Mouse (Mus musculus): ENCODE measurements around the gene Rab22a.

Gene Rab22a

DNA sequence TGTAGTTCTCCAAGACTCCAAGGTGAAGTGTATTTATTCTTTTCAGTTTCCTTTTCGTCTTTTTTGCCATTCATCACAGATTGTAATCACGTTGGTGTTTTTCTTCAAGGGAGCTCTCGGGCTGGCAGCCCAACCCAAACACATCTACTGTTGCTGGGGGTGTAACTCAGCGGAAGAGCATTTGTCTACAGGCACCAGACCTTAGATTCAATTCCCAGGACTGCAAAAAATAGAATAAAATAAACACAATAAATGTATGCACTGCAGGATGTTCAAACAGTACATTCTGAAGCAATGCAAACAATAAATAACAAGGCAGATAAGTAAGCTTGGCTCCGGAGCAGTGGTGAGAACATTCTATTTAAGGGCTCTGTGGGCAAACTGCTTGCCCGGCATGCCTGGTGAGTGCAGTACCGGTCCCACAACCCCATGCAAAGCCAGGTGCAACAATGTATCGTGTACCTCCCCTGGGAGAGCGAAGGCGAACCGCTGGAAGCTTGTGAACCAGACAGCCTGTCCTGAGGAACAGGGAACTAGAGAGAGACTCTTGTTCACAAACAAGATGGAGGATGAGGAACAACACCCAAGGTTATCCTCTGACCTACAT is 62.8 kb downstream of the Rab22a start:
- DNase-seq (ENCODE audit: low spot score) = no peak

DNA sequence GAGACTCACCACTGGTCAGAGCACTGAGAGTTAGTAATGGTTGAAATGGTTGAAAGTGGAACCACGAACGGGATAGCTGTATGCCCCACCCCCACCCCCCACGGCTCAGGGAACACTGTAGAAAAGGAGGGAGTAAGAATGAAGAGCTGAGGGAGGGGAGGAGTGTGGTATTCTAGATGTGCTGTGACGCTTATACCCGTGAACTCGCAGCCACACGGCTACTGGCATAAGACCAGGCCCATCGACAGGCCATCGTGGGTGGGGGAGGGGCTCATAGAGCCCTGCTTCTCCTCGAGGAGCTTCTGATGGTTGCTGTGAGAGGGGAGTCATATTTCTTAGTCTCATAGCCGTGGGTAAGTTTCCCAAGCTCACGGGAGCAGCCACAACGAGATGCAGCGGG is 64.8 kb downstream of the Rab22a start:
- no peak for DNase-seq (ENCODE audit: low spot score)

DNA sequence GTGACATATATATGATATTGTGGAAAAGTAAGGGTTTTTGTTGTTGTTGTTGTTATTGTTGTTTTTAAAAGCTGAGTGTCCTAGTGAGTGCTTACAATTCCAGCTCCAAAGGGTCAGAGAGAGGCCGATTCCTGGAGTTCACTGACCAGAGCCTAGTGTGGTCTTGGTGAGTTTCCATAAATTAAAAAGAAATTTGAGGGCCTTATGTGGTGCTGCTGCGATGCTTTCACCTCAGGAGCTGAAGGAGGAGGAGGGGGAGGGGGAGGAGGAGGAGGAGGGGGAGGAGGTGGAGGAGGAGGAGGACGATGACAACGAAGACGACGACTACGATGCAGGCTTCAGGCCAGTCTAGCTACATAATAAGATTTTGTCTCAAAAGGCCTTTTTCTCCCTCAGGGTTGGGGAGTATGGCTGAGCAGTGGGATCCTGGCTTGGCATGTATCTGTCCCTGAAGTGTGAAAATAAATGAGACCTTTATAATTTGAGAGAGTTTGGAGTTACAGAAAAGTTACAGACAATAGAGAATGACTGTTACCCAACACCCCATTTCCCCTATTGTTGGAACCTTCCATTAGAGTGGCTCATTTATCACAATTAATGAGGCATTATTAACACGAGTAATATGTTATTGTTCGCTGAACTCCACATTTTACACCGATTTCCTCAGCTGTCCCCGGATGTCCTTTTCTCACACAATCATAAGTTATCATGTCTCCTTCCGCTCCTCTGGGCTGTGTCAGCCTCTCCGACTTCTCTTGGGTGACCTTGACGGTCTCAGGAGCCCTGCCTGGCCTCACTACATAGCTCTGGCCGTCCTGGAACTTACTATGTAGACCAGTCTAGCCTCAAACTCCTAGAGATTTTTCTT is 65.6 kb downstream of the Rab22a start:
- no peak for DNase-seq (ENCODE audit: low spot score)

DNA sequence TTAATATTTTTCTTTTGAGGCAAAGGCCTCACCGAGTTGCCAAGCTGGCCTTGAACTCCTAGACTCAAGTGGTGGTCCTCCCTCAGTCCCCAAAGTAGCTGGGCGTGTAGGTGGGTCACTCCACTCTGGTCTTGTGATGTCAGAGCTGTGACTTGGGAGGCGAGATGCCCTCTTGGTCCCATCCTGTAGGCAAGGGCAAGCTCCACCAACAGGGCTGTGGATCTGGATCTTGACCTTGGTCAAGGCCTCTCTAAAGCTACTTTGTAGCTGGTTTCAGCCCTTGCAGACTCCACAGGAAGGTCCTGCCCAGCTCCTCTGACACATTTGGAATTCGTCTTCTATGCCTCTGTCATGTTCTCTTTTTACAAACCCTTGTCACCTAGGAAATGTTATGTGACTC is 66.3 kb downstream of the Rab22a start:
- no peak for DNase-seq (ENCODE audit: low spot score)

DNA sequence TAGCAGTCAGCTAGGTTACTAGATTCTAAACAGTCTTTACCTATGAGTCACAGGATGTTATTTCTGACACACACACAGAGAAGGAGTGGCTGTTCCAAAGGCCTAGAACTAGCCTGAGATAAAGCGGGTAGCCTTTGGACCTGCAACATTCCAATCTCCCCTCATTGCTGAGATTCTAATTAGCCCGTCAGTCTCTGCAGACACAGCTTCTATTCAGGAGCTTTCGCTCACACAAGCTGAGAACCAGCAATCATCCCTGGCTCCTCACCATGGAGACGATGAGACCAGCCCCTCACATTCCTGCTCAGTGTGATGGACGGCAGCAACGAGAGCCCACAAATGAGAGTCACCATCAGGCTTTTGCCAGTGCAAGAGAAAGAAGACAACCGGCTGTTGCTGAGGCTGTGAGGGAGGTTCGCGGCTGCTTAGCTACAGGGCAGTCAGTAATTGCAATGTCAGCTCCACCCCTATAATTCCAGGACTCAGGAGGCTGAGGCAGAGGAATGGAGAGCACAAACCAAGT is 70.9 kb downstream of the Rab22a start:
- DNase-seq (ENCODE audit: low spot score) = no peak

DNA sequence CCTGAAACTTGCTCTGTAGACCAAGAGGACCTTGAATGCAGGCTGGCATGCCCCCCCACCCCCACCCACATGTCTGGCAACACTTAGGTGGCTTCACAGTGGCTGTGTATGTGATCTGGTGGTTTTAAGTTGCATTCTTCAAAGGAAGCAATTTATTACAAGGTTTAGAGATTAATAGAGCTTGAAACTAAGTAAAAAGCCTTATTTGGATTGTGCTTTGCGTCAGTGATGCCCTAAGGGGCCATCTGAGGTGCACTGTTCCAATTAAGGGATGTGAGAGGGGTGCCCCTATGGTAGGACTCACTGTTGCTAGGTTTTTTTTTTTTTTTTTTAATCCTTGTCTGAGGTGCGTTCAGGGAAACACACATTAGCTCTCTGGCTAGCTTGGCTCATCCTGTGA is 74.9 kb downstream of the Rab22a start:
- DNase-seq (ENCODE audit: low spot score) = no peak

DNA sequence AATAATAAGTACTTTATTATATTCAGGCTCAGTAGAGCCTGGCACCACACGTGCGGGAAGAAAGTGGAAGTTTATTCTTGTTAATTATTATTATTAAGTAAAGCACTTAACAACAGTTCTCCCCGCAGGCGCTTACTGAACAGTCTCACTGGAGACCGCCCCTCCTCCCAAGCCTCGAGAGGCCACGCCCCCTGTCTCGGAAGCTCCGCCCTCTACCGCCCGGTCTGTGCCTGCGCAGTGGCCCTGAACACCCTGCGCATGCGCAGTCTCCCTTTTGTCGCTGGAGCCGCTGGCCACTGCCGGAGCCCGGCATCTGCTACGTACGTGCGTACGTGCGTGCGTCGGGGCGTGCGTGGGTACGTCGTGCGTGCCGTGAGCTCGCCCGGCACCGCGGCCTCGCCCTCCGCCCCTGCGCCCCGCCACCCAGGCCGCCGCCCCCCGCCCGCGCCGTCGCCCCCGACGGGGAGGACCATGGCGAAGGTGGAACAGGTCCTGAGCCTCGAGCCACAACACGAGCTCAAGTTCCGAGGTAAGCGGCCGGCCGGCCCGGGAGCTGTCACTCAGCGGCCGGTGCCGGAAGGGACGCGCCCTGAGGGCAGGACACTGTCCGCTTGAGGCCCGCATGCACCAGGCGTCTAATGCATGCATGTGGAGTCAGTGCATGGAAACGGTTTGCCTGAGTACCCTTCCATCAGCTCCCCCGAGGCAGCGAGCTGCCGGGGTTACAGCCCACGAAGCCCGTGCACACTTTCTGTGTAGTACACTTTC is 77.8 kb downstream of the Rab22a start, which contains the start of gene Vapb:
Gene Vapb (plus strand): TSS at position 290 of the 768 bp plus-strand sequence.
- DNase-seq (ENCODE audit: low spot score) = peak; percentile 100

DNA sequence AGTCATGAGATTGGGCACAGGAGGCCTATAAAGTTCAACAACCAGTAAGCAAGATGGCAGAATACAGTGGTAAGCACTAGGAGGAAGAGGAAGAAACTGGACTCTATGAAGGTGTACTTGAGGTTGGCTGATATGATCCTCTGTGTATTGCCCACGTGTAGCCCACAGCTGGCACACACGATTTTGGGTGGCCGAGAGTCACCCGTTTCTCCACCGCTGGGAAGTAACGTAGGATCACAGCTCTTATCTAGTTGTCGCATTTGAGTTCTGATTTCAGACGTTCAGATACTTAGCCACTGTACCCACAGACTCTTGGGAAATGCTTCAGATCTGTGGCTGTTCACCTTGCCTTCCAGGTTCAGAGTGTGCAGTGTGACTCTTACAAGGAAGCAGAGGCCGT is 78.7 kb downstream of the Rab22a start:
- DNase-seq (ENCODE audit: low spot score) = no peak

DNA sequence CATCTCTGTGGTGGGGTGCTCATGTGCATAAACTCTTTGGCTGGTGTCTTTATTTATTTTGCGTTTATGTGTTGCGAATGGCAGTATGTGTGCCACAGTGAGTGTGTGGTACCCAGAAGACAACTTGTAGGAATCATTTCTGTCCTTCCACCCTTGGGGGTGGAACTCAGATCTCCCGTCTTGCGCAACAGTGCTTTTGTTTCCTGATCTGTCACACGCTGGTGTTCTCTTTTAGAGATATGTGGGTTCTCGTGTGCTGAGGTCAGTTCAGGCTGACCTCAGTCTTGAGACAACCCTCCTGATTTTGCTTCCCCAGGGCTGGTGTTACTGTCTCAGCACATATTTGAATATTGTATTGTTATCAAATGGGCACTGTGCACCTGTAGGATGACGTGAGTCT is 79.5 kb downstream of the Rab22a start:
- DNase-seq (ENCODE audit: low spot score) = no peak

DNA sequence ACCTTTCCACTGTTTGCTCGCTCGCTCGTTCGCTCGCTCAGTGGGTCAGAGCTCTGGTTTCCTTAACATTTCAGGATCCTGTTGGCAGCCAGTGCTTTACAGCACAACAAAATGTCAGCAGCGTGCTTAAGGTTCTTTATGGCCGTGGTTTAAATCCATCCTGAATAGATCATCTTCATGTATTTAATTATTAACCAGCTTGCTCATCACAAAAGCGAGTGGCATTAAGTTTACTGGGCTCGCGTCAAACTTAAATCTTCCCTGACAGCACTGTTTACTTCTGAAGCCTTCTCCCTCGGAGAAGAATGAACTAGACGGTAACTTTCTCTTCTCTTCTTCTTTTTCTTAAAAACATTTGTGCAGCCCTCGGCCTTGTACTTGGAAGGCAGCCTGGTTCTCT is 82.5 kb downstream of the Rab22a start:
- no peak for DNase-seq (ENCODE audit: low spot score)

DNA sequence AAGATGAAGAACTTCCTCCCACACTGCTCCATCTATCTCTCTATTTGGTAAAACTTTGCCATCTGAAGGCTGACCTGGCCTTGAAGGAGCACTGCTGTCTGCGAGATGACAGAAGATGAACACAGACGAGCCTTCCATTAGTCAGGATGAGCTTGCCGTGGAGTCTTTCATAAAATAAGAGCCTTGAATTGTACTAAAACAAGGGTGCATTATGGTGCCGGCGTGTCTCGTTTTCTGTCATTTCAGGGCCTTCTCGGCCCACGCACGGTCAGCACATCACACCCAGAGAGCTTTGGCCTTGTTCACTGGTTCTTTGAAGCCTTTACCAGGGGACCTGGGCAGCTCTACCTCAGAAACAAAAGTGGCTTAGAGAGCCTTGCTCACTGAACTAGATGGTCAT is 83.2 kb downstream of the Rab22a start:
- no peak for DNase-seq (ENCODE audit: low spot score)

DNA sequence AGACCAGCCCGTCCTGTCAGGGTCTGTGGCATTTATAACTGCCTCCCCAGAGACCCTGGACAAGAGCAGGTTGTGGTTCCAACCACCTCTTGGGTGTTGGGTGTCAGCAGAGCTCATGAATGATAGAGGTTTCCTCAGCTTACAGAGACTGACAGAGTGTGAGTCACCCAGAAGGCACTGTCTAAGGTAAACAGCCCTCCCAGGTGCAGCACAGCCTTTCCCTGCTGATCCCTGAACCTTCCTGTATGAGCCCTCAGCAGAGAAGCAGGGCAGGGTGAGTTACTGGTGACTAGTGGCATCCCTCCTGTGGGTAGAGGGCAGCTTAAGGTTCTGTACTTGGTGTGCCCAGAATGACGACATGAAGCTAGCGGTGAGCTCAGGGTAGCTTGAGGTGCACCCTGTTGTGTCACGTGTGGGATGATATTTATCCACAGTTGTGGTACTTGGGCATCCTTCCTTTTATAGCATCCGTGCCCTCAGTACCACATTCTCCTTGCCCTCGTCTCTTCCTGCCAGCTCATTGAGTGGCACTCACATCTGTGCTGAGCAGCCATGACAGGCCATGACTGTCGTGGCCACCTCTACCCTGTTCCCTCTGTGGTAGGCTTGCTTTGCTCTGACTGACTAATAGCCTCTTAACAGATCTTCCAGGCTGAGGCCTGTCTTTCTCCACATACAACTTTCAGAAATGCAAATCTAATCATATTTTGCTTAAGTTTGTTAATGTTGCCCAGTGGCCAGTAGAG is 84.7 kb downstream of the Rab22a start:
- no peak for DNase-seq (ENCODE audit: low spot score)

DNA sequence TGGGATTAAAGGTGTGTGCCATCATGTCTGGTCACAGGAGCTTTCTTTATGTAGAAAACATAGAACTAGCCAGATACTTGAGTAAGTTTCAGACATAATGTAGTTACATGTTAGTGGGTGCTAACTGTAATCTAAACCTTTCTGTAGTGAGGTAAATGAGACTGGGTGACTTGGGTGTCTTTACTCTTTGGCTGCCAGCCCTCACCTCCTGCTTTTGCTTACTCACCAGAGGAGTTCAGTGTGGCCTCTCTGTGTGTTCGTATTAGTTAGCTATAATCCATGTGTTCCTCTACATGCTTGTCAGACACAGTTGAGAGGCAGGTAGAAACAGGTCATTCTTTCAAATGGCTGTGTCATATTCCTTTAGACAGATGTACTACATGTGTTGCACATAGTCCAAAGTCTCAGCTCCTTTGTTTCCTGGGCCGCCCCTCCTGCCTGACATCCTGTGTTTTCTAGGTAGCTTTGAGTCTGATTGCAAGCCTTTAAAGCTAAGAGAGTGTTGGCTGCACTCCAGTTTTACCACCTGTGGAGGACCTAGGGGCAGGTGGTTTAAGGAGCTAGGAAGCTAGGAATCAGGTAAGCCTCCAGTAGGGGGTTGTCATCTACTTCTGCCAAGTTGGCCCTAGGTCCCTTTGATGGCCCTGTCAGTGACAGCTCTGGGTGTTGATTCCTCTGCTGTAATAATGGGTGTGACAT is 89.5 kb downstream of the Rab22a start:
- no peak for DNase-seq (ENCODE audit: low spot score)

DNA sequence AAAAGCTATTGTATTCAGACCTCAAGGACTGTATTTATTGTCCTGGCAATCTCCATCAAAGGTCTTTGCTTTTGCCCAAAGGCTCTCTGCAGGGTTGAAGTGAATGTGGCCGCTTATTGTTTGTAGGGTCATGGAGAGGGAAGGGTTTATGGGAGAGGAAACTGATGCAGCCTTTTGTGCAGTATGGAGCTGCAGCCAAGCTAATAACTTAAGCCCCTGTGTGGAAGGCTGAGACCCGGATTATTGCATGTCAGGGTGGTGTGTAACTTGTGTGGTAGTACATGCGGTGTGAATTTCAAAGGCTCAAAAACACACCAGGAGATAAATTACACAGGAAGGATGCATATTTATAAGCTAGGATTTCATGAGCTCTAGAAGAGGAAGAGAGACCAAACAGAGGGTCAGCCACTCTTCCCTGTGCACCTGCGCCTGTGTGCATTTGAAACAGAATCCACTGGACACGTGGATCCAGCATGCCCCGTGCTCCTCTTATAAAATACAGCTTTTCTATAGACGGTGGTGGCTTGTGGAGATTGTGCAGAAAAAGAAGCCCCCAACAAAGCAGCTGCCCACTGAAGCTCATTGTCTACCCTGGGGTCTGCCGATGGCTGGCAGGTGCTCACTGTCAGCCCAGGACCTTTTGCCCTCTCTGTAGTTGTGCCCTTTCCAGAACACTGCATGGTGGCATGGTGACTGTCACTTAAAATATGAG is 96.0 kb downstream of the Rab22a start:
- no peak for DNase-seq (ENCODE audit: low spot score)

Measured in ovary, postnatal 36 days (tissue).